Mouse (Mus musculus) A20 (cell line): Measurements from ENCODE around the gene Olfr215.
"Not testable (repeated sequence)": the region's sequence is repeated elsewhere in the genome, so short reads cannot be mapped to it uniquely, and the experiment has no call there.

ENCODE experiments used
- DNase-seq: peaks from one replicate; pipeline ENCODE4 v3.0.0-alpha.2; 2011; ENCODE audit warnings: low read depth, low spot score

Olfr215 gene

DNA sequence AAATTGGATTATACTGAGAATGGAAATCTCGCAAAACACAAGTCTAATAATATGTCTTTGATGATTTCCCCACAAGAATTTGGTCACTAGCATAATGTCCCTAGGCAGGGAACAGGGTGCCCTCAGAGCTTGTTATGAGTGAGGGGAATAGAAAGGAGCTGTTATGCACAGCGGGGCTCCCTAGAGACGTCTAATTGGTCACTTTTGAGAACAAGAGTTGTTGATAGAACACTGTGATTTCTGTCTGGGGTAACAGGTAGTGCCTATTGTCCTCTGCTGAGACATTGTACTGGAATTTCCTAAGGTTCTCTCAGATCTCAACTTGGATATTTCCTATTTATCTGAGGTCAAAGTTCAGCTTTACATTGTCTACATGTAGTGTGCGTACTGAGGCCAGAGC is at the start of gene Olfr215:
Olfr215 (minus strand) TSS at position 101 of the 400 bp plus-strand sequence.
- DNase-seq, result no peak

DNA sequence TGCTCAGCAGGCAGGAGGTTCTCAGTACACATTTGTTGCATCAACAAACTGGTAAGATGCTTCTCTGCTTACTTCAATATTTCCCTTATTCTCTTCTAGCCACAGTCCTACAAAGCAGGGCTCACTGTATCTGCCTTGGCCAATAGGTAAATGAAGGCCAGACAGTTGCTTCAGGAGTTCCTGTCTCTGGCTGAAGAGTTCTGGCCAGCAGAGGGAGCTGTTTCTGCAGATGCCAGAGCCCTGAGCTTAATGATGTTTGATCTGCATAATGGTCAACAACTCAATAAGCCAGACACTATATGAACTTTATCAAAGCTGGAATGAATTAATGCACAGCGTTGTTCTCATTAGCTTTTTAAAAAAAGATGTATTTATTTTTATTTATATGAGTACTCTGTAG is 48.1 kb upstream of the Olfr215 start:
- peak; percentile 84 for DNase-seq

DNA sequence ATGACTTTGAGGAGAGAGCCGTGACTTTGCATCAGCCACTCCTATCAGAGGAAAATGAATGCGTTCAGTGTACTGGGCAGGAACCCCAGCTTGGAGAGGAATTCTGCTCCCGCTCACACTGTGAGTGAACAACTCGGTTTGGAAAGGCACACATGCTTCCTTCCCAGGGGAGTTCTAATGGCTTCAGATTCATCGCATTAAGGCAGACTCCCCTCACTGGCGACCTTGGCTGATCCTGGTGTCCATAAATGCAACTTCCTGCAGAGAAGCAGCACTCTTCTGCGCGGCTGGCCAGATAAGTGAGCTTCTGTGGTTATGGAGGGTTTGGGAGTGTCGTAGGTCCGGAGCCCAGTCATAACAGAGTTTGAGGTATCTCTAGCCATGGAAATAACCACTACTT is 45.8 kb upstream of the Olfr215 start:
- DNase-seq, result no peak

DNA sequence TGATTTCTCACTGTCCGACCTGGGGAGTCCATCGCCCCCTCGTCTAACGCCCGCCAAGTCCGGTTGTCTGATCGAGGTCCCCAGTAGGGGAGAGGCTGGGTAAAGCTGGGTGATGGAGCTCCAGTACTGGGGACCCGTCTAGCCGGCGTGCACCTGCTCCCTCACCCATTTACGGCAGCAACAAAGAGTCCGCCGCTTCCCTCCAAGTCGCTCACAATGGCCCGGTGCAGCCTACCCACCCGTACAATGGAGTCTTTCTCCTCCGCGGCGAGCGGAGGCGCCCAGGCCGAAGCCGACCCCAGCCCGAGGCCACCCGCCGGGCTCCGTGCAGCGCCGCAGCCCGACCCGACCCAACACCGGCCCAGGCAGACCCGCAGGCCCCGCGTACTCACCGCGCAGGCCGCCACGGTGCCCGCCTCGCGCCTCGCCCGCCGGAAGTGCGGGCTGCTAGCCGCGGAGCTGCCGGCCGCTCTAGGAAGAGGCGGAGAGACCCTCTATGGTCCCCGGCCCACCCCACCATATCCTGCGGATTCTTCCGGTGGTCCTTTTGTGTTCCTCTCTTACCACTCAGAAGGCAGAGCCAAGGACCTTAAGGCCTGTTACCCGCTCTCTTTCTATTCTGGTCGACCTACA is 44.7 kb upstream of the Olfr215 start, which contains the start of gene Zfp422:
Zfp422 (minus strand) TSS at position 461 of the 633 bp plus-strand sequence.
- peak; percentile 88 for DNase-seq

DNA sequence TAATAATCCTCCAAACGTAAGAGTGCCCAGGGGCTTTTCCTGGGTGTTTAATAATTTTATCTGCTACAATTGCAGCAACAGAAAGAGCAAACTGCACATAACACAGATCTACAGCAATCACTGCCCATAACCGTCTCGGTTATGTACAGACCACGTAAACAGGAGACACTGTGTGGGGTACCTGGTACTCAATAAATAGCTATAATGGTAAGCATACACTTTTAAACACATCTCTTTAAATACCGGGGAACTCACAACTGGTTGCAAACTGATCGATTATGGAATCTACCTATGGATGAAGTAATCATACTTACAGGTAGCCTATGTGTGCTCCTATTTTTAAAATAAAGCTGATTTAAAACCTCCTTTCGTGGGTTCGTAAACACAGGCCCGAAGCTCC is 44.1 kb upstream of the Olfr215 start:
- DNase-seq, result no peak

DNA sequence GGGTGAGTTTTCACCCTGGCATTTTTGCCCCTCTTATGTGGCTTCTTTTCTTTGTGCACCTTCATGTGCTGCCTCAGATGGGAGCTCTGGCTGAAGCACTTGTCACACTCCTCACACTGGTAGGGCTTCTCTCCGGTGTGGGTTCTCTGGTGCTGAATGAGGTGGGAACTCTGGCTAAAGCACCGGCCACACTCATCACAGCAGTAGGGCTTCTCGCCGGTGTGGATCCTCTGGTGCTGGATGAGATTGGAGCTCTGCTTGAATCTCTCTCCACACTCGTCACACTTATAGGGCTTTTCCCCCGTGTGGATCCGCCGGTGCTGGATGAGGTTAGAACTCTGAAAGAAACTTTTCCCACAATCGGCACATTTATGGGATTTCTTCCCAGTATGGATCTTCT is 42.4 kb upstream of the Olfr215 start:
- not testable (repeated sequence) for DNase-seq

DNA sequence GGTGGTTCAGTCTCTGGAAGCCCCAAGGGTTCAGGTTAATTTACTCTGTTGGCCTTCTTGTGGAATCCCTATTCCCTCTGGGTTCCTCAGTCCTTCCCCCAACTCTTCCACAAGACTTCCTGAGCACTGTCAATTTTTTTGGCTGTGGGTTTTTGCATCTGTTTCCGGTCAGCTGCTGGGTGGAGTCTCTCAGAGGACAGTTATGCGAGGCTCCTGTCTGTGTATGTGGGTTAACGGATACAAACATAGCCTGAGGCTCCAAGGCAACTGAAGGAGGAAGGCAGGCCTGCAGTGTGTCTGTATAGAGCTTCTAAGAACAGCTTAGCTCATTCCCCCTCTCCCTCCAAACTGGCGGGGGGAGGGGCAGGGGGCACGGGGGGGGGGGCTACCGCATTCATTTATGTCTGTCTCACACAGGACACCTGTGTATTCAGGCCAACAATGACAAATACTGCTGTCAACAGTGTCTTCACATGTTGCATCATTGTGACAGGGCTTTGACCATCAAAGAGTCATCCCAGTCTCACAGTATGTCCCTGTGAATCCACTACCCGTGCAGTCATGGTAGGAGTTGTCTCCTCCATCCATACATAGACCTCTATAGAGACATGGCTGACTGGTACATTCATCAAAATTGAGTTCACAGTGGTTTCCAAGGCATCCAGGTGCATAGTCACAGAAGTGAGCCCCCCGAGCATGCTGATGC is 37.5 kb upstream of the Olfr215 start:
- no peak for DNase-seq

DNA sequence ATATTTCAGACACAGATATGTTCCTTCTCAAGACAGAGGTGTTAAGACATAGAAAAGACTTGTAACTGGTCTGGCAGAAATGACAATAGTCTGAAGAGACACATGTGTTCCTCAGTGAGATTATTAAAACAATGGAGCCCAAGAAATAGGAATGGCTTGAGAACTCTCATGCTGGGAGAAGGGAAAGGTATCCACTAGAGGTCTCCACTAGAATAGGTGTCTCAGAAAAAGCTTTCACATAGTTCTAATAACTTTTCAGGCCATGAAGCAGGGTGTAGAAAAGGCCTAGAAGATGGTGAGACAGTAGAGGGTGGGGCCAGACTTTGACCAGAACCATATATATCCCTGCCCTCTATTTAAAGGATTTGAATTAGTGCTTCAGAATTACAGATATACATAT is 34.1 kb upstream of the Olfr215 start:
- no peak for DNase-seq

DNA sequence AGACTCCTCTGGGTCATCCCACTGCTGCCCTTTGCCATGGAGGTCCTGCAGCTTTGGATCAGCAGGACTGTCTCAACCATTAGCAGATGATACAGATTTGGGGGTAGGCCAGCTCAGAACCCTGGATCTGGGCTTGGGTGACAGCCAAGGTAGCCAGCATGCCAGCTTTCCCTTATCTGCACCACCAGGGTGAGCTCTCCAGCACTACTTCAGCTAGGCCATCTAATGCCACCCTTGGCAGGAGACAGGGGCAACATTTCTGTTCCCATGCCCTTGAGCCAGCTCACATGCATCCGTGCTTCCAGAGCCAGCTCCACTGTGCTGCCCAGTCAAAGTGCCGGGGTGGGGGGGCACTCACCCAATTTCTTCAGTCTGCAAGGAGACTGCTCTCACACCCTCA is 31.7 kb upstream of the Olfr215 start:
- DNase-seq, result no peak

DNA sequence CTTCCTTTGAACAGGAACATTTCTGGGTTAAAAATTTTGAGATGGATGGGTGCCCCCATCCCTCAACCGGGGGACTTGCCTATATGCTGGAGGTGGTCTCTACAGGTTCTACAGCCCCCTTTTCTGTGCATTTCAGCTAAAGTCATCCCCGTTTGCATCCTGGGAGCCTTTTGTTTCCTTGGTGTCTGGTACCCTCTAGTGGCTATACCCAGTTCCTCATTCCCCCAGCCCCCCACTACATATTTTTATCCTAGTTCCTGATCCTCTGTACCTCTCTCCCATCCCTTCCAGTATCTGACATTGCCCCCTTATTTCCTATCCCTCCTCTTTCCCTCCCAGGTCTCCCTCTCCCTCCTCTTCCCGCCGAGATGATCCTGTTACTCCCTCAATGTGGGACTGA is 23.2 kb upstream of the Olfr215 start:
- DNase-seq, result no peak

DNA sequence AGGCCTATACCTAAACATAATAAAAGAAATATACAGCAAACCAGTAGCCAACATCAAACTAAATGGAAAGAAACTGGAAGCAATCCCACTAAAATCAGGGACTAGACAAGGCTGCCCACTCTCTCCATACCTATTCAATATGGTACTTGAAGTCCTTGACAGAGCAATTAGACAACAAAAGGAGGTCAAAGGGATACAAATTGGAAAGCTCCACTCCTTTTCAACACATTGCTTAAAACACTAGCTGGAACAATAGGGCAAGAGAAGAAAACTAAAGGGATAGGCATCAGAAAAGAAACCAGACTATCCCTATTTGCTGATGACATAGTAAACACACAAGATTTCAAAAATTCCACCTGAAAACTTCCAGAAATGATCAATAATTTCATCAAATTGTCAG is 17.0 kb upstream of the Olfr215 start:
- not testable (repeated sequence) for DNase-seq

DNA sequence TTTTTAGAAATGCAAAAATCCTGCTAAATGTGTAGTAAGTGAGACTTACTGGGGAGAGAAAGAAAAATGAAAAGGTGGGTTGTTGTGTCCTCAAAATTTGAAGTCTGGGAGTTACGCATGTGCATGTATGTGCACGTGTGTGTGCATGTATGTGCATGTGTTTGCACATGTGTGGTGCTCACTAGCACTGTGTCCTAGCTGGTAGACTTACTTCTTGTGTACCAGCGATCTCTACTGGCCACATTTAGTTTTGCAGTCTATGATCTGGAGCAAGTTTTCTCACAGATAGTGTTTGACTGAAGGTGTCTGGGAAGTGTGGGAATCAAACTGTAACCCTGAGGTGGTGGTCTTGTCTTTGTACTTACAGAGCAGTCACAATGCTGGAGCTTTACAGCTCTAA is 14.2 kb downstream of the Olfr215 start:
- DNase-seq, result peak; percentile 61

DNA sequence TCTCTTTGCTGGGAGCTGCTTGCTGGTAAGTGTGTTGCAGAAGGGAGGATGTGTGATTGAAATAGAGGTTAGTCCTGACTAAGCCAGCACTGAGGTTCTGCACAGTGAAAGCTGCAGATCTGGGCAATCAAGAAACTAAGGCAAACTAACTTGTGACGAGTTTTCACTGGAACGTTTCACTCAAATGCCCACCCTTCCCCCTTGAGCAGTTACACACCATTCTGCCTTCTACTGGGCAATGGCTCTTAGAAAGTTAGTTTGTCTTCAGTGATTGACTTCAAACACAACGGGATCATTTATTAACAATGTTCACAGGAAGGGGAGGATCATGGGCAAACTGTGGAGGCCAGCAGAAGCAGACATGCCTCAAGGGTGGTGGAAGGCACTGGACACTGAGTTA is 29.0 kb downstream of the Olfr215 start:
- DNase-seq, result no peak

DNA sequence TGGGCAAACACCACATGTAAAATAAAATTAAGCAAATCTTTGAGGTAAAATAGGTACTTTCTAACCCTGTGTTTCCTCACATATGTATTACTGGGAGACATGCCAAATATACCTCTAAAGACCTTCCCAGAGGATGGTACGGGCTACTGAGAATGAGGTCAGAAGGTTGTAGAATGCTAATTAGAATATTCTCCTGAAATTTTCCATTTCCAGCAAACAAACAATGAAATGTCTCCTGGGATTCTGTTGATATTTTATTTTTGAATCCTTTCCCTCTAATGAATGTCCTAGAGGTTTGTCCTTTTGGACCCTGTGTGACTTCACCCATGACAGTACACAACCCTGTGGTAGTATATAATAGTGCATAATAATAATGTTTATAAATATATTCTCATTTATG is 30.1 kb downstream of the Olfr215 start, which contains the start of gene Olfr214:
Olfr214 (plus strand) TSS at position 301 of the 400 bp plus-strand sequence.
- DNase-seq, result no peak

DNA sequence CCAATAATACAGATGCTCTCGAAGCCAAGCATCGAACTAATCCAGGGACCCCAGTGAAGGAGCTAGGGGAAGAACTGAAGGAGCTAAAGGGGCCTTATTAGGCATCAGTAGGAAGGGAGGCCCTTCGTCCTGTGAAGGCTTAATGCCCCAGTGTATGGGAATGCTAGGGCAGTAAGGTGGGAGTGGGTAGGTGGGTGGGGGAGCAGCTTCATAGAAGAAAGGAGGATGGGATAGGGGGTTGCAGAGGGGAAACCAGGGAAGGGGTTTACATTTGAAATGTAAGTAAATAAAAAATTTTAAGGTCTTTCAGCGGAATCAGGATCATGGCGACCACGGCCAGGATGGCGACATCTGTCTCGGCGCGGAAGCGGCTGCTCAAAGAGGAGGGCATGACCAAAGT is 33.2 kb downstream of the Olfr215 start, which contains the start of gene Gm5580:
Gm5580 (plus strand) TSS at position 301 of the 400 bp plus-strand sequence.
- not testable (repeated sequence) for DNase-seq

DNA sequence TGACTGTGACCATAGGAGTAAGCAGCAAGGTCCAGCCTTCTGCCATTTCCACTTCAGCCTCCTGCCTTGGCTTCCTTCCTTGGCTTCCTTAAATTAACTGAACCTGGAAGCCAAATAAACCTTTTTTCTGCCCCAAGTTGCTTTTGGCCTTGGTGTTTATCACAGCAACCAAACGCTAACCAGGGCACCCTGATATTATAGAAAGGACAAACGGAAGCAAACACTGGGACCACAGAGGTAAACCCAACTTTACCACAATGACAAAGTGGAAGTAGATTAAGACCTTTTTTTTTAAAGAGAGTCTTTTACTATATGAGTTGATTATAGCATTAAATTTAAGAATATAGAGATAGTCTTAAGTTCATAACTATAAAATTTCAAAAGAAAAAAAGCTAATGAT is 41.5 kb downstream of the Olfr215 start:
- no peak for DNase-seq

DNA sequence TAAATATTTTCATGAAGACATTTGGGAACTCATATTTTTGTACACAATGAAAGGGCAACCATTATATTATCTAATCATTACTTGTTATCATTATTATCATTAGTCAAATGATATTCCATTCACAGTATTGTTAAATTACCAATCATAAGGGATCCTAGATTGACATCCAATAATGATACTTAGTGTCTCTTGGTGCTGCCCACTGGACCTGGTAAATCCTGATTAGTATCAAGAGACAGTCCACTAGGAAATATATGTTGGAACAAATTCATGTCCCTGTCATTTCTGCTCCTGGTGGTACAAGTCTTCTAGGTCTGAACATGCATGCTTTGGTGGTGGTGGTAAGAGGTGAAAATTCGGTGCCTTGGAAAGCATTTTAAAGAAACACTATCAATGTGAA is 45.8 kb downstream of the Olfr215 start, which contains the start of gene Olfr213:
Olfr213 (plus strand) TSS at position 301 of the 400 bp plus-strand sequence.
- DNase-seq, result no peak
